Mouse (Mus musculus): ENCODE data around the gene V1ra8.

GRCm38 (mm10) chr6:90244019-90244418 is 41.4 kb downstream of the V1ra8 start:
- TF ChIP-seq CTCF (conservative IDR thresholded peaks at IDR 0.05; ENCODE audit: insufficient read depth, insufficient read length, low read depth, low read length) = no peak
- no peak for TF ChIP-seq POLR2A (IDR thresholded peaks at IDR 0.05; ENCODE audit: low read depth, low read length)

Data from kidney, adult 2 months (tissue).